22 mouse cellular contexts compared by ENCODE assay signal in the genomic region with DNA sequence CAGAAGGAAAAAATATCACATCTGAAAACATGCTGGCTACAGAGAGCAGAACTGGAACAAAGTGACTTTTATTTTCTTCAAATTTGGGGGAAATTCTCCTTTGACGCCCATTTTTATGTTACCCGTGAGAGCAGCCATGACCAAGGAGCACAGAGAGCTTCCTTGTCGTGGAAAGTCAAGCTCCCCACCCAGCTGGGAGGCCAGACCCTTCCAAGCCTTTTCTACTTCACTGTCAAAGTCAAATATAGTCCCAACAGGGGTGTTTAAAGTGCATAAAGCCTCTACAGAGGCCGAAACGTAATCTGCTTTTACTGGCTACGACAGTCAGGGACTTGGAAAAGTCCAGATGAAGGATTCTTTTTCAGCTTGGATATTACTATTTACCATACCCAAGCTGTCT.
DNase-seq lines count a peak whose midpoint lies in the region; ATAC-seq and TF ChIP-seq lines count a peak whose summit lies in the region.
"Had no signal": no experiment of that assay in that cellular context is flagged by ENCODE, and none has a peak within 500 bp of the region (broad histone marks: within the 10 kb centered on the region; RNA-seq: fewer than 3 reads in every experiment).

No protein-coding gene starts in this region.

- no peak overlapping the region for H3K4me3 ChIP-seq in gastrocnemius, adult 2 months
- no peak overlapping the region for H3K4me3 ChIP-seq in lung, embryonic 16.5 days (ENCODE audit: low read length)
- no peak overlapping the region for H3K4me3 ChIP-seq in limb, embryonic 13.5 days
- H3K4me3 ChIP-seq in liver, postnatal 0 days (ENCODE audit: low read depth, low read length) = no peak overlapping the region
- H3K4me3 ChIP-seq: forebrain, embryonic 13.5 days; heart, embryonic 15.5 days; hindbrain, embryonic 12.5 days; intestine, embryonic 15.5 days; midbrain, embryonic 13.5 days; neural tube, embryonic 13.5 days had no signal

- peak; percentile 41 for DNase-seq in gastrocnemius, adult 2 months
- no peak for DNase-seq in gastrocnemius, adult 8-10 months (ENCODE audit: low spot score in 2 of 2)
- DNase-seq in lung, postnatal 14 days = no peak
- no peak for DNase-seq in embryo, embryonic 9.5 days (ENCODE audit: extremely low spot score)
- no peak for DNase-seq in liver, postnatal 0 days
- DNase-seq: adrenal gland, postnatal 36 days; cerebellum, adult 2 months; cerebellum, postnatal 14 days; kidney, adult 2 months; kidney, postnatal 36 days; thymus, postnatal 14 days had no signal

- no peaks in the 10 kb centered on the region for H3K36me3 ChIP-seq in lung, embryonic 16.5 days (ENCODE audit: control insufficient read depth, insufficient read depth, low read length)
- no peaks in the 10 kb centered on the region for H3K36me3 ChIP-seq in limb, embryonic 13.5 days
- no peaks in the 10 kb centered on the region for H3K36me3 ChIP-seq in liver, postnatal 0 days (replicated peaks; ENCODE audit: insufficient read depth, low read length)
- H3K36me3 ChIP-seq: heart, embryonic 15.5 days; hindbrain, embryonic 12.5 days; intestine, embryonic 15.5 days; midbrain, embryonic 13.5 days; neural tube, embryonic 13.5 days had no signal

- TF ChIP-seq CTCF in gastrocnemius, adult 2 months (IDR thresholded peaks at IDR 0.05) = no peak
- no peak for TF ChIP-seq CTCF in liver, postnatal 0 days (IDR thresholded peaks at IDR 0.05; ENCODE audit: low read depth)

- H3K9me3 ChIP-seq in lung, embryonic 16.5 days (ENCODE audit: control insufficient read depth, low read length) = no peaks in the 10 kb centered on the region
- H3K9me3 ChIP-seq in limb, embryonic 13.5 days = no peaks in the 10 kb centered on the region
- H3K9me3 ChIP-seq in liver, postnatal 0 days (ENCODE audit: low read length) = no peaks in the 10 kb centered on the region
- H3K9me3 ChIP-seq: forebrain, embryonic 13.5 days; heart, embryonic 15.5 days; hindbrain, embryonic 12.5 days; intestine, embryonic 15.5 days; midbrain, embryonic 13.5 days; neural tube, embryonic 13.5 days had no signal

- H3K9ac ChIP-seq in lung, embryonic 16.5 days (ENCODE audit: low read length) = no peak overlapping the region
- no peak overlapping the region for H3K9ac ChIP-seq in limb, embryonic 13.5 days
- no peak overlapping the region for H3K9ac ChIP-seq in liver, postnatal 0 days (replicated peaks)
- H3K9ac ChIP-seq: forebrain, embryonic 13.5 days; heart, embryonic 15.5 days; hindbrain, embryonic 12.5 days; intestine, embryonic 15.5 days; midbrain, embryonic 13.5 days; neural tube, embryonic 13.5 days had no signal

- H3K4me2 ChIP-seq in lung, embryonic 16.5 days (ENCODE audit: low read depth, low read length) = no peak overlapping the region
- no peak overlapping the region for H3K4me2 ChIP-seq in limb, embryonic 13.5 days (replicated peaks)
- no peak overlapping the region for H3K4me2 ChIP-seq in liver, postnatal 0 days (ENCODE audit: low read depth, low read length)
- H3K4me2 ChIP-seq: forebrain, embryonic 13.5 days; heart, embryonic 15.5 days; hindbrain, embryonic 12.5 days; intestine, embryonic 15.5 days; liver, embryonic 11.5 days; midbrain, embryonic 13.5 days; neural tube, embryonic 13.5 days had no signal

- H3K27me3 ChIP-seq in lung, embryonic 16.5 days (ENCODE audit: control insufficient read depth, insufficient read depth, low read depth, low read length) = no peaks in the 10 kb centered on the region
- no peaks in the 10 kb centered on the region for H3K27me3 ChIP-seq in limb, embryonic 13.5 days
- no peaks in the 10 kb centered on the region for H3K27me3 ChIP-seq in liver, postnatal 0 days (ENCODE audit: insufficient read depth, low read length)
- H3K27me3 ChIP-seq: forebrain, embryonic 13.5 days; heart, embryonic 15.5 days; hindbrain, embryonic 12.5 days; intestine, embryonic 15.5 days; midbrain, embryonic 13.5 days; neural tube, embryonic 13.5 days had no signal

- ATAC-seq in lung, embryonic 16.5 days (ENCODE audit: low read depth) = no peak
- peak; percentile 33; the same call in 1 of the 2 replicates for ATAC-seq in limb, embryonic 13.5 days (ENCODE audit: low FRiP score, low read depth)
- no peak for ATAC-seq in liver, postnatal 0 days
- ATAC-seq: forebrain, embryonic 13.5 days; hindbrain, postnatal 0 days; midbrain, embryonic 13.5 days had no signal

- 62% methylated on average over 6 of the region's 6 CpGs for WGBS in lung, embryonic 16.5 days
- 35% methylated on average over 6 of the region's 6 CpGs for WGBS in limb, embryonic 13.5 days
- 65% methylated on average over 6 of the region's 6 CpGs for WGBS in liver, postnatal 0 days (ENCODE audit: insufficient replicate concordance)

- intact Hi-C loops in gastrocnemius, adult 2 months (cut with DNase I) = no loop called here

- H3K4me1 ChIP-seq in lung, embryonic 16.5 days (replicated peaks; ENCODE audit: control insufficient read depth, insufficient read depth, low read length) = peaks cover 8% of the 10 kb centered on the region
- H3K4me1 ChIP-seq in limb, embryonic 13.5 days = peaks cover 44% of the 10 kb centered on the region
- H3K4me1 ChIP-seq in liver, postnatal 0 days (ENCODE audit: insufficient read depth) = no peaks in the 10 kb centered on the region
- H3K4me1 ChIP-seq: midbrain, embryonic 13.5 days had no signal

- peak overlapping the region; percentile 72 for H3K27ac ChIP-seq in gastrocnemius, adult 2 months
- H3K27ac ChIP-seq in lung, embryonic 16.5 days (ENCODE audit: low read length) = peak overlapping the region; percentile 36; the same call in 1 of the 2 replicates
- peak overlapping the region; percentile 84 for H3K27ac ChIP-seq in limb, embryonic 13.5 days
- no peak overlapping the region for H3K27ac ChIP-seq in liver, postnatal 0 days (ENCODE audit: low read depth)
- H3K27ac ChIP-seq: forebrain, embryonic 13.5 days; heart, embryonic 15.5 days; hindbrain, embryonic 12.5 days; hindbrain, postnatal 0 days; intestine, embryonic 15.5 days; macrophage; midbrain, embryonic 13.5 days; neural tube, embryonic 13.5 days had no signal

- TF ChIP-seq EP300 in liver, postnatal 0 days (IDR thresholded peaks at IDR 0.05; ENCODE audit: low read depth) = no peak
